Mouse (Mus musculus) small intestine, adult 2 months (tissue): Measurements from ENCODE around the gene Ly86.

Experiments
- CTCF ChIP-seq: fragments of 200-500 bp; IDR thresholded peaks from 2 replicates; pipeline ENCODE4 v1.5.1; 2012; ENCODE audit warnings: low read depth, mild to moderate bottlenecking, control low read depth, inconsistent platforms, low read length, moderate library complexity, mixed read lengths; ENCODE audit not compliant: insufficient replicate concordance, insufficient read length; ENCODE audit errors: extremely low read depth
- POLR2A ChIP-seq: fragments of 200-500 bp; IDR thresholded peaks from 2 replicates; pipeline ENCODE4 v1.6.1; 2012; ENCODE audit warnings: low read depth, mild to moderate bottlenecking, control low read depth, inconsistent platforms, low read length, moderate library complexity

DNA sequence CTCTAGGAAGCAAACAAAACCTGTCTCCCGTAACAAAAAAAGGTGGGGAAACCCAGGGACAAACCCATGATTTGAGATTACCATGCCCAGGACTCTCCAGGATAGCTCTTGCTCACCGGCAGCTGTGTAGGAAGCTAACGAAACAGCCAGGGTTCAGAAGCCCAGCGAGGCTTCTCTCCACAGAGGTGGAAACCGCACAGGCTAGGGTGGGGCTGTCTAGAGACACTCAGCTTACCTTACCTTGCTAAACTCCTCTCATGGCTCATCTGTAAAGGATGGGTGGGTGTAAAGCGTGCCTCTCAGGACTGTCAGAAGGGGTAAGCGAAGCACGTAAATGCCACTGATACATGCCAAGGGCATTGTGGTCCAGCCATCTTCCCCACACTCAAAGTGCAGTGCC lies 94.9 kb downstream of the Ly86 start:
- TF ChIP-seq CTCF (no peak), POLR2A (no peak)
